Mouse (Mus musculus) common myeloid progenitor, adult 5-6 weeks (primary cell): Measurements from ENCODE around the gene Uba3. TPM values are rescaled to one million over a fixed set of nuclear protein-coding genes. Genes with fewer than 3 reads are reported as not detected.

ENCODE experiments used
- ATAC-seq: replicated peaks from 2 replicates; pipeline ENCODE4 v1.8.0; 2016; ENCODE audit warnings: low read depth, mild to moderate bottlenecking, moderate TSS enrichment, inconsistent platforms; ENCODE audit not compliant: poor library complexity, severe bottlenecking
- total RNA-seq: library from RNA; stranded (forward); fragments of 200-1000, 187-1606 nt; gene quantifications from 2 replicates; pipeline ENCODE4 v1.2.3, GENCODE M21; 2017

Gene Uba3
- total RNA-seq, 1 experiment from 2014 or later, result 66.3 TPM

DNA sequence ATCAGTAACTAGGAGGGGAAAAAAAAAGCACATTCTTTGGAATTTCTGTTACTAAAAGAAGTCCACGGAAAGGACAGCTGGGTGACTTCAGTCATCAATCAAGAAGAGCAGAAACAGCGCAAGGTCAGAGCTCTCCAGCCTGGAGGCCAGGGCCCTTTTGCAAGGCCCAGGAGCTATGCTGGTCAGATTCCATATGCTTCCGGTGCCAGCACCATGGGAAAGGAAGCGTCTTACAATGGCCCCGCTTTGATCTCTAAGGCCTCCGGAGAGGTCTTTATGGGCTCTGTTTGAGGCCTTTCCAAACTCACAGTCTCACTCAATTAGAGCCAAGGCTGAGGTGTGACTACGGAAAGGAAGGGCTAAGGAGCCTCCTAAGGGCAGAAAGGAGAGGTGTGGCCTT is 61.1 kb downstream of the Uba3 start:
- ATAC-seq, result no peak

- no peak for ATAC-seq
Measured at GRCm38 (mm10) chr6:97142611-97143010, 62.8 kb downstream of the Uba3 start.

DNA sequence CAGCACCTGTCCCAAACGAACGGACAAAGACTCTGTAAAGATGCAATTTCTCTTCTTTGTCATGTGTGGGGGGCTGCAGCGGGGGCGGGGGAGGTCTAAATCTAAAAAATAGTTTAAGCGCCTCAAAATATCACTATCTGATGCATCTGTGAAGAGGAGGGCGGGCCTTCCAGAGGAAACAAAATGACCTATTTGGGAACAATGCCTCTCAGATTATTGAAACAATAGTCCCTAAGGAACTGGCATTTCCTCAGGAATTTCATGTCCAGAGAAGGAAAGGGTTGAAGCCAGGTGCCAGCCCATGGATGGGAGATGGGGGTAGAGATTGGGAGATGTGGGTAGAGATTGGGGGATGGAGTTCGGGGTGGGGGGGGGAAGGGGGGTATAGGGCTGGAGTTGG is 63.6 kb downstream of the Uba3 start:
- ATAC-seq, result no peak

Other genes starting within 250 kb of the Uba3 start
- gene Fam19a4, start 145.2 kb downstream of the Uba3 start, total RNA-seq, result not detected in 2 replicates
- 2.1 and 7.4 TPM in 2 replicates for gene Eogt, start 56.5 kb downstream of the Uba3 start, total RNA-seq
- 98.7 and 132 TPM in 2 replicates for gene Tmf1, start 26.5 kb downstream of the Uba3 start, total RNA-seq
- gene Arl6ip5, start 5.0 kb upstream of the Uba3 start, total RNA-seq, result 58.9 and 73.4 TPM in 2 replicates
- not detected in 2 replicates for gene Lmod3, start 47.1 kb upstream of the Uba3 start, total RNA-seq